Mouse (Mus musculus): ENCODE measurements at regions not wholly inside any gene's neighbourhood (a gene's known extent, or its start where the extent isn't known, plus 50 kb on each side); places are given as distances from the start of the nearest gene placed in this dataset.
A peak's percentile ranks its signal among the peaks of the same experiment; 100 is the strongest.
"Not testable (repeated sequence)": the region's sequence is repeated elsewhere in the genome, so short reads cannot be mapped to it uniquely, and the experiment has no call there.

DNA sequence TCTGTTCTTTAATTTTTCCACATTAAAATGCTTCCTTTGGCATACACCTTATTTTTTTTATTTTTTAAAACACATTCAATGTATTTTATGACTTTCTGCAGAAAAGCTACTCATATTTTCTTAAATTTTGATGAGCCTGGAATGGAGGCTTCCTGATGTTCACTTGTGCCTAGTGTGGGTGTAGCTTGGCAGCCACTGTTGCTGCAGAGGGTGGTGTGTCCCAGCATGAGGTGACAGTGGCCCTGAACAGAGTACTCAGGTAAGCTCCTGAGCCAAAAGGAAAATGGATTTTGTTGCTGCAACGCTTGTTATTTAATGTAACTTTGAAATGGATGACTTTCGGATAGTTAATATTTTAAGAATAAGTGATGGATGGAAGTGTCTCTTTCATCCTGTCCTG lies 170.6 kb downstream of the Eipr1 start:
- DNase-seq: no peak

DNA sequence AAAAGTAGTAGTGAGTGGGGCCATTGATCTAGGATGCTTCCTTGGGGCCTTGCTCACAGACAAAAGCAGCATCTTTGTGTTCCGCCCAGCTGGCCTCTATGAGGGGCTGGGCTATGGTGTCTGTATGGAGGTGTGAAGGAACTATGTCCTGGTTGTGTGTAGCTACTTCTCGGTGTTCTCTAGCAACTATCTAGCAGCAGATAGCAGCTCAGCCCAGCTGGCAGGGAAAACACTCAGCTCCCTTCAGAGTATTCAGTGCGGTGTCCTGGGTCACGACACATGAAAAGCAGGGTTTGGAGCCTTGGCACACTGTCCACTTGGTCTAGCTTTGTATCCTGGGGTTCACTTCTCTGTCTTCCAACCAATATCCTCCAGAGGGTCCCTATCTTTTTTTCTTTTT lies 173.6 kb downstream of the Eipr1 start:
- no peak for DNase-seq

DNA sequence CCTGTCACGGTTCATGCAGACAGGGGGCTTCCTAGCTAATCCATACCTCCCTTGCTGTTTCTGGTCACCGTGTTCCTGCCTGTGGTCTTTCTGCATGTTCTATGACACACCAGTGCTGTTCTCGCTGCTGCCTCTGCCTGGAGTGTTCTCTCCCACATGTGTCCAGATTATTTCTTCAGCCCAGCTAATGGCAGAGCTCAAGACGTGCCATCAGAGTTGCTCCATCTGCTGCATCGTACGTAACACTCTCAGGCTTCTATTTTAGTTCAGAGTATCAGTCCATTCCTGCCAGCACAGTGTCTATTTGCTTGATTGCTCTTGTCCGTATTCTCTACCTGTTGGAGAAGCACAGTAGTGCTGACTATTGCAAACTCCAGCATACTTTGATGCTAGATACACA lies 188.3 kb downstream of the Eipr1 start:
- DNase-seq: no peak

DNA sequence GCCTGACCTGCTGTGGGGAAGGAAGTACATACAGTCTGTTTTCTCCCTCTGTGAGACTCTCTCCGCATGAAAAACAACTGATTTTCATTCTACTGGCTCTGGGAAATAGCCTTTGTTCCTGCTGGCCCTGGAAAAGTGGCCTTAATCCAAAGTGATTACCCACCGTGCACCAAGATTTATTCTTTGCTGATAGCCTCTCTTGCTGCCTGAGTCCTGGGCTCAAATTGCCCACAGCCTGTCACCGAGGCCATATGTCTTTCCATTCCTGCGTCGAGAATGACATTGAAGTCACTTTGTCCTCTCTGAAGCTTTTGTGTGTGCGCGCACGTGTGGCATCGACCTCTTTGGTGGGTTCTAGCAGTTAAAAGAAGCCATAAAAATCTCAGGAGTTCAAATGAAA lies 197.3 kb downstream of the Eipr1 start:
- no peak for DNase-seq

DNA sequence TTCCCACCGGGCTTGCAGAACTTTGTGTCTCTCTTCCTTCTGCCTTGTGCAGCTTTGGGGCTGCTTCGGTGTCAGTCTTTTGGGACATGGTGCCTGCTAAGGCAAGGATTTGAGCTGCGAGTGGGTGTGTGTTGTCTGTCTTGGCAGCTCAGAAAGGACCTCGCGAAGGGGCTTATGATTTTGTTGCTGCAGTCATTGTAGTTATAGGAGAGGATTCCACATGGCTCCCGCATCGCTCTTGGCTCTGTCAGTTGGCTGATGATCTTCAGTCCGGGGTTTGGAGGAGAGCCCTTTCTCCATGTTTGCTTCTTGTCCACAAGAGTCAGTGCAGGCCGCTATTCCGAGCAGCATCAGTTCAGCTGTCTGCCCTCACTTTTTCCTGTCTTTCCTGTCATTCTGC lies 197.7 kb downstream of the Eipr1 start:
- DNase-seq: no peak

DNA sequence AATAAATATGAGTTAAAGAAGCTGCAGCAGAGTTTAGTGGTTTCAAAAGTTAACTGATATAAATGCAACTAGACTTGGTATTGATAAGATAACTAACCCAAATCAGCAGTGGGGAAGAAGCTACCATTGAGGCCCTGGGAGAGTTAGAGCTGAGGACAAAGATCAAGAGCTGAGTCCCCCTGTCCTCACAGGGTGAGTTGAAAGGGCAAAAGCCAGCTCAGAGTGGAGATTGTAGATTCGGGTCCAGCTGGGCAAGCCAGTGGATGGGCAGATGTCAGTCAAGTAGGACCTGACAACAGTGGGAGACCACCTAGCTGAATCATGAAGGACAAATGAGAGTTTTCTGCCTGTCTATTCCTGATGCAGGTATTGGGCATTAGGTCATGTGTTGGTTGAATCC lies 205.6 kb downstream of the Eipr1 start:
- DNase-seq: no peak

DNA sequence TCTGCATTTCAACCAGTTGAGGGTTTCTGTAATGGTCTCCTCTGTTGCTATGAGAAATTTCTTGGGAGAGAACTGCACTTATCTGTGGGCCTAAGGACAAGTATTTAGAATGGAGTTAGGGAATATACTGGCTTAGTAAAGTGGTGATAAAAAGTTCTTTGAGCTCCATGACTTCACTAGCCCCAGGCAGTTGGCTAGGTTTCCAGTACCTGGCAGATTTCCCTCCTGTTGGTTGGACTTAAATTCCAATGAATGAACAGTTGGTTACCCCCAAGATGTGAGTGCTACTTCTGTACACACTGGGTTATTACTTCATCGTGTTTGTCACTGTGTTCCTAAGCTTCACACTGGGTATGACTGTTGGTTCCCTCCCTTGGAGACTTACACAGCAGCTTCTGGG lies 207.1 kb downstream of the Eipr1 start:
- DNase-seq: no peak

DNA sequence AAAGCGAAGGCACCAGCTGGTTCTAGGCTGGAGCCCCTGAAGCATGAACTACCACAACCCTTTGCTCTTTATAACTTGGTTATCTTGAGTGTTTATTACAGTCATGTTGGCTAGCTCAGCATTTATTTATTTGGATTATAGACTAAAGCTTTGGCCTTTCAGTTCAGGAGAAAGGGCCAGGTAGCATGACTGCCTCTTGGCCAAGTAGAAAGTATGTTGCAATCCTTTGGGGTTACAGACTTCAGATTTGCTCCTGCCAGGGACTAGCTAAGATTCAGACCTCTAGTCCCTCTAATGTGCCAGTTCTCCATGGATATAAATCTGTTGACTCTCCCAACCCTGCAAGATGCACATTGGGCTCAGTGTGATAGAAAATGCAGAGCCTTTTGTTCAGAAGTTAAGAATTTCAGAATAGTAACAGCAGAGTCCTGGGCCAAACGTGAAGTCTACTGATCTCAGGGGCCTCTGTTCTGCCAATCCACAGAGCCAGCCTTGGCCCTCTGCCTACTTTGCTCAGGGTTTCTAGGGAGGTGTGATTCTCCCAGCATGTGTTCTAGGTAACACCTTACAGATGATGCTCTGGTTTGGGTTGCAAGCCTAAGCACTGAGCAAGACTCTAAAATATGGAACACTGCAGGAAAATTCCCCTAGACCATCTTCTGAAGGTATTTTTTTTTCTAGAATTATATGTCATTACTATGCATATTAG lies 218.2 kb downstream of the Eipr1 start:
- DNase-seq: peak; percentile 61

DNA sequence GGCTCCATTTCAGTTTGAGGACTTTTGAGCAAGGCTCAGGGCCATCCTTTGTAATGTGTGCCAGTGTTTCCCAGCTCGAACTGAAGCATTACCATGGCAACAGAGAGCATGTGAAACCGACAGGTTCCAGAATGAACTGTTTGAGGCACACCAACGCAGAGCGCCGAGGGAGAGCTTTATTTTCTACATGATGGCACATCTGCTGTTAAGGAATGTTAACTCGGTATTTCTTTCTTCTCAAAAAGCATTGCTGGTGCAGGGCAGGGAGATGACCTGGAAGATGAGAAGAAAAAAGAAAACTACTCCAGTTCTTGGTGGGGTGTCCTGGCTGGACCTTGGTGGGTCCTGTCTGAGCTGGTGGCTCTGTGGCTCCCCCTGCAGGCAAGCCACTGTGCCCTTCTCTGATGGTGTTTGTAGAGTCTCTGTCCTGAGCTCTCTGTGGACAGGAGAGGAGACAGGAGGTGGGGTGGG lies 223.0 kb downstream of the Eipr1 start:
- DNase-seq: peak; percentile 48

DNA sequence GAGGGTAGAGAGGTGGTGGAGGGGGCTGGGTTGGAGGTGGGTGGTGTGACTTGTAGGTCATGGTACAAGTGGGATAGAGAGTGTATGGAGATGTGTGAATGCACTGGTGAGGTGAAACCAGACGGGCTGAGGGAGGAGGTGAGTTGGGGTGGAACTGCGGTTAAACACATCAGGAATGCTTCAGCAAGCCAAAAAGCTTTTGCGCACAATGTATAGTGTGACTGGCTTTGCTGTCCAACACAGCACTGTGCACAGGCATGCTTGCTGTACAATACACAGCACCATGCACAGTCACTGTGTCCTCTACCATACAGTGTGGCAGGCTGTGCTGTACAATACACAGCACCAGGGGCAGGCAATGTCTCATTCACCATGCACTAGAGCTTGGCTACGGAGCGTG lies 223.6 kb downstream of the Eipr1 start:
- no peak for DNase-seq

DNA sequence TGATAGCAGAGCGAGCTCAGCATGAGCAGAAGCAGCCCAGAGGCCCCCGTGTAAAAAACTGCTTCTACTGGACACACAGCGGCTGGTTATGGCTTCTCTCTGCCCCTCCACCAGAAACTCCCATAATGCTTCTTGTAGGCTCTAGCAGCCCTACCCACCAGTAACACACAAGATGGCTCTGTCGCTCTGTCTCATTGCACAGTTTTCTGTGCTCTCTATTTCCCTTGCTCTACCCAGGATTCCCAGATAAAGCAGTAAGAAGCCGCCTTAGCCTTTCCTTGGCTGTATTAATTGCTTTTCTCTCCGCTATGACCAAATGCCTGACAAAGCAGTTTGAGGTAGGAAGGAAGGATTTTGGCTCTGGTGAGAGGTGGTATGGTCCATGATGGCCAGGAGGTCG lies 228.1 kb downstream of the Eipr1 start:
- no peak for DNase-seq

DNA sequence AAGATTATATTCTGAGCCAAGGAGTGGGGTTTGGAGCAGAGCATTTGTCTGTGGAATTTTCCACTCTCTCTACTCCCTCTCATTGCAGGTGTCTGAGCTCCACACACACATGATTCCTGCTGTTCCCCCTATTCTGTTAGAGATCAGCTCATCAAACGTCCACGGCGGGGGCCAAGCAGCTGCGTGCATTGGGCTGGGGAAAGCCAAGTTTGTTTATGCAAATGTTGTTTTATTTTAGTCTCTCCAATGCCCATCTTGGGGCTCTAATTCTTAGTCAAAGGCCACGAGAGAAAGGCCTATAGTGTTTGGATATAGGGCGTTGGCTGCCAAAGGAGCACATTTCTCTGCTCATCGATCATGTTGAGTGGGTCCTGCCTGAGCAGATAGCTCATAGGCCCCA lies 234.6 kb downstream of the Eipr1 start:
- no peak for DNase-seq

DNA sequence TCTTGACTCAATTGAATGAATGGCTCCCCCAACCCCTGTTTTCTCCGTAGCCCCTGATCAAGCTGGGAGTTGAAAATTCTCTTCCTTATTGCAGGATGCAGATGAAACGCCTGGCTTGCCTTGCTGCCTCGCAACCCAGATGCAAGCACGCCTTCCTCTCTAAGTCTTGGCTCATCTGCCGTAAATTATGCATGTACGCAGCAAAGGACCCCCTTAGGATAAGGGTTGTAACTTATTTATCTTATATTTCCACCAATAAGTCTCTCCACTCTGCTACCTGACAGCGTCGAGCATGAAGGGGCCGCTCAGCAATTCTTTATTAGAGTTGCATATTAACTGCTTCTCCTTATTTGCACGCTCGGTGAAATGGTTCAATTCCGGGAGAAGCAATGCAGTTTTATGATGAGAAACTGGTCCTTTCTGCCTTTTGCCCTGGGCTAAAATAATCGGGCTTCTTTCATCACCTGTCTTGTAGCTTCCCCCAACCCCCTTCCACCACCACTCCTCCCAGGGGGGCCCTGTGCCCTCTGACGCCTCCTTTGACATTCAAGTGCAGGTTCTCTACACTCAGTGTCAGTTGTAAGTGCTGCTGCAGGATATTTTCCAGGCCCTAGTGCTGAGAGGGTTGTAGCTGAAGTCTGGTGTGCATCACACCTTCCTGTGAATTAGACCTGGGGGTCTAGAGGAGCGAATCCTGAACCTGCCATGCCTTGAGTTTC lies 246.0 kb downstream of the Eipr1 start:
- DNase-seq: no peak

DNA sequence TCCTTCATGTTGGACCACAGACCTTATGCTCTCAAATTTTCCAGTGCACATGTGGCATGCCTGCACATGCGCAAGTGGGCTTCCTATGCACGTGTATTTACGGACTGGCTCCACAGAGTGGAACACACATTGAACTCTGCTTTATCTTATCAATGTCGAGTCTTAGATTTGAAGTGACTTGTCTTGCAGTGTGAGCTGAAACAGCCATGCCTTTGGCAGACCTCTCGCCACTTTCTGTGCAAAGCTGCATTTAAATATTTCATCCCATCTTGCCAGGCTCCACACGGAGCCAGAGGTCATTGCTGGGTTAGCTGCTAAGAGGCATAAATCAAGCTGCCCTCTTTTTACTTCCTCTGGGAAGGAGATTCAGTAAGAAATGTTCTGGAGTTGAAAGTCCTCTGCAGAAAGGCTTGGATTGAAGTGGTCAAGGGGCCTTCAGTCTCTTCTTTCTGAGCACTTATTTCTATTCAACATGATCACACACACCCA lies 248.4 kb downstream of the Eipr1 start:
- DNase-seq: no peak

DNA sequence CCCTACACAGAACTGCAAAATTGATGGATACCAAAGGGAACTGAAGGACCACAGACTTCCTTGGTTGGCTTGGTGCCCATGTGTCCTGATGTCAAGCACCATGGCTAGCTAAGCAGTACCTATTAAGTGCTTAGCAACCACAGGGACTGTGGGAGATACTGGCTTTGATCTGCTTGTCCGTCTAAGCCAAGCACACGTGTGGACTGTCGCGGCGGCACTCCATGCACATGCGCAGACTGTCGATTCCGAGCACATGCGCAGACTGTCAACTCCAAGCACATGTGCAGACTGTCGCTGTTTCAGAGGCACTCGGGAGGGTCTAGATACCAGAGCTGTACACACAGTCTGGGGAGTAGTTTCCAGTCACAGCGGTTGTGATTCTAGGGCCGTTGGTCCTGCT lies 252.9 kb downstream of the Eipr1 start:
- no peak for DNase-seq

DNA sequence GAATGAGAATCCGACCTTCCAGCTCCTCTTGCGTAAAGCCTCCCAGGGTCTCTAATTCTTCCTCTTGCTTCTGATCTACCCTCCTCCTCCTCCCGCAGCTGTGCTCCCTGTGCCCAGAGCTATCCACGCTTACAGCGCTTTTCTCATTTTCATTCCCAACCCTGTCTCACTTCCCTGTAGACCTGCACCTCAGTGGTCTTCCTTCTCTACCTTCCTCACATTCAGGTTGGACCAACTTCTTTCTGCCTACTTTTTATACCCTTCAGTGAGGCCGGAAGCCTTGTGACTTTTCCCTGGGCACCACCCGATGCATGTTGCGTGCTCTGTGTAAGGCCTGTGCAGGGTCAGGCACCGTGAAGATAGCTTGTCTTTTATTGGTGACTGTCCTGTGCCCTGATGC lies 263.0 kb downstream of the Eipr1 start:
- no peak for DNase-seq

DNA sequence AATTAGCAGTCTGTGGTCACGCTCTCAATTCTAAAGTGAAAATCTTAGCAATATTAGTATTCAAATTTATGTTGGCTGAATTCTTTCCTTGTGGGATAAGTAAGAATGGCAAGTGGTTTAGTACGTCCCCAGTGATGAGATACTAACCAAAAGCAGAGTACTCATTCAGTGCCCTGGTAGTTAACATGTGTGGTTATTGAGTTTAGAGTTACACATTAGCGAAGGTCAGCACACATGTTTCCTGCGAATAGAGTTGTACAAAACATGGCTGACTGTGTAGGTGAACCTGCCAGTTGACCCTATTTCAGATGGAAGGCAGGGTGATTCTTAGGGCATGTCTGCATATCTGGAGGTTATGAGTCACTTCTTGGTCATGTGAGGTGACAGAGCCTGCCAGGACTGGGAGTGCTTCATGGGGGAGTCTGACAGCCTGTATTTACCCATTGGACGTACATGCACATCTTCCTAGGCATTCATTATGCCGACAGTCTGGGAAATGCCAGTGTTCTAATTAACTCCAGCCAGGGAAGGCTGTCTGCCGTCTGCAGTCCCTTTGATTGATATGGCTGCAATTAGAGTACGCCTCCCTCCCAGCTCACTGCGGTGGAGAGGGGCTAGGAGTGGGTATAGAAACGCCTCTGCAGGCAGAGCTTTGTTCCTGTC lies 263.7 kb downstream of the Eipr1 start:
- no peak for DNase-seq

DNA sequence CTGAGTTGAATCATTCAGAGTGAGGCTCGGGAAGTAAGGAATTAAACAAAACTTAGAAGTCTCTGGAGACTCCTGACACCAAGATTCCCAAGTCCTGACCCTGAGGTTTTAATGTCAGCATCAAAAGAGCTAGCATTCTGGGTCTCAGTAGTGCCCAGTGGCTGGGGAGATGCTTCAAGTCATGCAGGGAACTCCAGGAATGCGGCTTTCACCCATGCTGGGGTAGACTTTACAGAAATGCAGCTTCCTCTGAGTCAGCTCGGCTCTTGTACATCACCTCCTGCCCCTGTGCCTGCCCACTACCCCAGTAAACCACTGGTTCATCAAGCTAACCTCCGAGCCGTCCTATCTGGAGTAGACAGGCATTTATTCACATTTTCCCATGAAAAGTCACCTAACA lies 269.5 kb downstream of the Eipr1 start:
- DNase-seq: no peak

DNA sequence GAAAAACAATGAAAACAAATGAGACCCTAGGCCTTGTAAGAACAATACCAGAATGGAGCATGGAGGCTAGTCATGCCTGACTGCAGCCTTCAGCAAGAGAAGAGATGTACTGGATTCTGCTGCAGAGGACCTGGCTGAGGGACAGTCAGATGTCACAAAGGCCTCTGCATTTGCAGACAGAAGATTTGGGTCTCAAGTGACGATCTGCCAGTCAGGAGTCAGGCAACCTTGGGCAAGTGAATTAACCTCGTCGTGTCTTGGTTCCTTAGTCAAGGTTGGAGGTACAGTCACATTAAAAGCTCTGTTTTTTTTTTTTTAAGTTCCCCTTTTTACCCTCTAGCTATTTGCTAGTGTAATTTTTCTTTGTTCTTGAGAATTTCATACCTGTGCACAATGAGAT lies 276.6 kb downstream of the Eipr1 start:
- no peak for DNase-seq

DNA sequence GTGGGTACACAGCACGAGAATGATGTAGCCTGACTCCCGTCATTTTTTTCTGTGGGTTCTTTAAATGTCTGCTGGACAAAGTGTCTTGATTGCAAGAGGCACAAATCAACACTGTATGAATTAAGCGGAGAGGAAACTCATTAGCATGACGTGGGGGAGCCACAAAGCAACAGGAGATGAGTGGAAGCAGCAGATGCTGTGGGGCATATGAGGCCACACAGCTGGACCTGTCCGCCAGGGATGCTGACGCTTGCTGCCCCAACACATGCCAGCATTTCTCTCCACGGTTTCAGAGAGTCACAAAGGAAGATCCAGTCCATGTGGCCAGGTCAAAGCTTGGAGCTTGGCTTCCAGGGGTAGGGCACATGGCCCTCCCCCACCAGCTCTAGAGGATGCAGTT lies 277.9 kb downstream of the Eipr1 start:
- DNase-seq: peak; percentile 12

DNA sequence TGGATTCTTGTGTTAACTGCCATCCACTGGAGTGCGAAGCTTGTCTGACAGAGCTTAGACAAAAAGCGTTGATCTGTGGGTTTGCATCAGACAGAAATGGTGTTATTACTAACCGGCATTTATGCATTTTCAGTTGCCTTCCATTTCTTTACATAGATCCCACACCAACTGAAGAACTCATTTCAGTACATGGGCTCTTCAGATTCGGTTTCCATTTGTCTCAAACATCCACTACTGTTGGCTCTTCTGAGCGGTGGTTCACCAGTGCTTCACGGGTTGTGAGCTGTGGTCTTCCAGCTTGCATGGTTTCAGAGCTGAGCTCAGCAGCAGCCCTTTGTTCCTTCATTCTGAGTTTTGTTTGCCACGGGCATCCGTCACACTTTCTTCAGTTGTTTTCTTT lies 294.4 kb downstream of the Eipr1 start:
- no peak for DNase-seq

DNA sequence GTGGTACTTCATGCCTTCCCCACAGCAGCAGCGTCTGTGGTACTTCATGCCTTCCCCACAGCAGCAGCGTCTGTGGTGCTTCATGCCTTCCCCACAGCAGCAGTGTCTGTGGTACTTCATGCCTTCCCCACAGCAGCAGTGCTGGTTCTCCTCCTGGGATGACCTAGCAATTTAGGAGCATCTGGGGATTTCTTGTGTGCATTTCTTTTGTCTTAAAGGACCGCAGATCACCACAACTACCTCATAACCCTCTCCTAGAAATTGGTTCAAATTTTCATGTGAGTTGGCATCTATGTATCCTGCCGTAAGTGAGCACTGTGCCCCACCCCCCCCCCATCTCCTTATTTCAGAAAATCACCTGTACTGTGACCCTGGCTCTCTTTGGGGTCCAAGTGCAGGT lies 297.0 kb downstream of the Eipr1 start:
- not testable (repeated sequence) for DNase-seq

DNA sequence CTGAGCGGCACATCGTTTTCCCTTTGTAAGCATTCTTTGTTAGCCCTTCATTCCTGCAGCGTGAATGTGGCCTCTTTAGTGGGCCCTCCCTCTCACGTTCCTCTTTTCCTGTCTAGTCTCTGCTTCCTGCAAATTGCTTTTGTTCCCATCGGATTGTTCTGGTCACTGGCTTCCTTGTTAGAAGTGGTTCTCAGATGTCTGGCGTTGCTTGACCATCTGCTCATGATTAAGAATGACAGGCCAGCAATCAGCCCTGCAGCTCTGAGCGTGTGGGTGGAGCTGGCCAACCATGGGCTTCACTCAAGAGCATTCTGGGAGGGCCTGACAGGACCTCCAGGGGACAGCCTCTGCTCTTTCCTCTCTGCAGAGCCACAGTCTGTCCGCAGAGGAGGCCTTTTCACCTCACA lies 297.5 kb downstream of the Eipr1 start:
- DNase-seq: no peak

DNA sequence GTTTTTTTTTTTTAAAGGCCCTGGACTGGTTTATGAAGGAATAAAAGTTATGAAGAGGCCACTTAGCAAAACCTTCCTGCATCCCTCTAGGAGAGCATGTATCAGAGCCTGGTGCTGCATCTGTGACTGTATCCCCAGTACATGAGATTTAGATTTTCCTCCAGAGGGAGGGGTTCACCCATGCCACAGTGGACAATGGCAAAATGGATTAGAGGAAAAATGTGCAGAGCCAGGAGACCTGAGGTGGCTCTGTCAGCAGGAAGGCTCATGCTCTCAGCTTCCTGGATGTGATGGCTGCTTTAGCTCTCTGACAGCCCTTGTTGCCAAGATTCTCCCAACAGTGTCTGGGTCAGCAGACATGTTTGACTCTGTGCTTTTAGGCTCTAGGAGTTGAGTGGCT lies 298.2 kb downstream of the Eipr1 start:
- DNase-seq: no peak
